Mouse (Mus musculus) neural tube, embryonic 12.5 days (tissue): ENCODE measurements around the gene Krt9. TPM values are rescaled to one million over a fixed set of nuclear protein-coding genes. Genes with fewer than 3 reads are reported as not detected.
"Not testable (repeated sequence)": the region's sequence is repeated elsewhere in the genome, so short reads cannot be mapped to it uniquely, and the experiment has no call there.

ENCODE experiments used
- ATAC-seq: fragments of 200-750 bp; cut with Nextera tagmentation; 2 replicates; pipeline ENCODE4 v1.8.0; 2017; ENCODE audit warnings: low read depth, mild to moderate bottlenecking, moderate TSS enrichment, moderate library complexity; ENCODE audit not compliant: low FRiP score
- H3K27ac ChIP-seq: fragments of 300-500 bp; sonication (generic); 2 replicates; pipeline ENCODE4 v1.5.1; 2016
- H3K27me3 ChIP-seq: fragments of 300-500 bp; sonication (generic); replicated peaks from 2 replicates; pipeline ENCODE4 v1.6.1; 2016; ENCODE audit warnings: mild to moderate bottlenecking
- H3K36me3 ChIP-seq: fragments of 300-500 bp; sonication (generic); 2 replicates; pipeline ENCODE4 v1.6.1; 2016; ENCODE audit warnings: mild to moderate bottlenecking
- H3K4me1 ChIP-seq: fragments of 300-500 bp; sonication (generic); 2 replicates; pipeline ENCODE4 v1.6.1; 2016
- H3K4me2 ChIP-seq: fragments of 300-500 bp; sonication (generic); replicated peaks from 2 replicates; pipeline ENCODE4 v1.6.1; 2016; ENCODE audit warnings: mild to moderate bottlenecking
- H3K4me3 ChIP-seq: fragments of 300-500 bp; sonication (generic); 2 replicates; pipeline ENCODE4 v1.5.1; 2016
- H3K9ac ChIP-seq: fragments of 300-500 bp; sonication (generic); 2 replicates; pipeline ENCODE4 v1.6.1; 2016; ENCODE audit warnings: mild to moderate bottlenecking
- H3K9me3 ChIP-seq: fragments of 300-500 bp; sonication (generic); 2 replicates; pipeline ENCODE4 v1.6.1; 2016; ENCODE audit warnings: mild to moderate bottlenecking
- WGBS: fragments of 180-500 bp; shearing (Covaris S2); methylation state at CpG from one replicate; pipeline ENCODE4 v1.1.7; 2016; 5-methylcytosine and 5-hydroxymethylcytosine counted together
- polyA plus RNA-seq: library from polyadenylated mRNA; unstranded; fragments of >200 nt; fragmentation: Nextera tagmentation; extraction: Ambion mirVana; gene quantifications from 2 replicates; pipeline ENCODE4 v1.2.1, GENCODE M21; 2016

The Krt9 gene
- 0.11 TPM in 1 of 2 replicates, not detected in the other for polyA plus RNA-seq

DNA sequence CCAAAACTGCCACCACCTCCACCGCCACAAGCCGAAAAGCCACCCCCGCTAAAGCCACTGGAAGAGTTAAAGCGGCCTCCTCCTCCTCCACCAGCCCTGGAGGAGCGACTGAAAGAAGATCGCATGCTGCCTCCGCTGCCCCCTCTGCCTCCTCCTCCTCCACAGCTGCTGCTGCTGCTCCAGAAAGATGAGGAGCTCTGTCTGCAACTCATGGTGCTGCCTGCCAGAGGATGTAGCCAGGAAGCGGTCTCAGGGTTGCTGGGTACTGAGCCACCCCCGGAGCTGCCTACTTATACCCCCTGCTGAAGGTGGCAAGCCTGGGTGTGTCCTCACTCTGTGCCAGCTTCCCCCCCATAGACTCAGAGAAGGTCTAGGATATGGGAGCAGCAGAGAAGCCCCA, at the start of gene Krt9:
Gene Krt9, minus strand, starts transcription at position 255 of the 400 bp plus-strand sequence.
- Histone ChIP-seq H3K27me3 (no peaks in the 10 kb centered on the region; the same call in 1 of the 2 replicates), H3K4me2 (peak within 1 kb of the TSS; percentile 17; the same call in 1 of the 2 replicates), H3K4me1 (peaks cover 8% of the 10 kb centered on the region; the same call in 1 of the 2 replicates), H3K36me3 (no peaks in the 10 kb centered on the region), H3K9ac (no peak within 1 kb of the TSS), H3K27ac (no peak within 1 kb of the TSS), H3K4me3 (no peak within 1 kb of the TSS), H3K9me3 (no peaks in the 10 kb centered on the region)
- 47% methylated on average over 9 of the region's 9 CpGs for WGBS
- ATAC-seq = no peak; the same call in 1 of the 2 replicates

- not testable (repeated sequence) for ATAC-seq, H3K4me2 ChIP-seq, H3K9ac ChIP-seq, H3K27me3 ChIP-seq, H3K9me3 ChIP-seq, H3K36me3 ChIP-seq, H3K4me1 ChIP-seq, H3K4me3 ChIP-seq, H3K27ac ChIP-seq
- WGBS = 89% methylated on average over 4 of the region's 4 CpGs
Observed at GRCm38 (mm10) chr11:100240272-100240671, 47.2 kb upstream of the Krt9 start.

GRCm38 (mm10) chr11:100221741-100222140, 28.7 kb upstream of the Krt9 start:
- Histone ChIP-seq H3K4me1 (no peaks in the 10 kb centered on the region), H3K4me2 (no peak overlapping the region), H3K27me3 (no peaks in the 10 kb centered on the region), H3K4me3 (no peak overlapping the region), H3K36me3 (no peaks in the 10 kb centered on the region), H3K9me3 (peaks cover 5% of the 10 kb centered on the region; the same call in 1 of the 2 replicates), H3K27ac (no peak overlapping the region), H3K9ac (no peak overlapping the region)
- WGBS = 32% methylated on average over 8 of the region's 8 CpGs
- no peak for ATAC-seq

DNA sequence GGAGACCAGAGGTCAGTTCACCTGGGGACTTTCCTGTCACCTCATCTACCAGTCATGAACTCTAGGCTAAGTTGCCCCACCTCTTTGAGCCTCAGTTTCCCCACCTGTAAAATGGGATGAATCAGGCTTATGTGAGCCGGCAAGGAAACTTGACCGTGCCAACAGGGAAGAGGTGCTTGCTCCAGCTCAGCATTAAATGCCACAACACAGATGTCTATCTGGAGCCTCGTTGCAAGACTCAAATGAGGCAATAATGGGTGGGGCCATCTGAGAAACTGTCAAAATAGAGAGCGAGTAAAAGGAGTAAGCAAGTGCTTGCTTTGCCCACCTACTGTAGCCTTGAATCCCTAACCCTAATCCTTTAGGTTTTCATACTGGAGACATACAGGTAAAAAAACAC, 26.3 kb upstream of the Krt9 start:
- no peaks in the 10 kb centered on the region for H3K4me1 ChIP-seq
- ATAC-seq = no peak
- no peak overlapping the region for H3K27ac ChIP-seq
- H3K9ac ChIP-seq = no peak overlapping the region
- H3K4me2 ChIP-seq = no peak overlapping the region
- 82% methylated on average over 4 of the region's 4 CpGs for WGBS
- H3K27me3 ChIP-seq = no peaks in the 10 kb centered on the region
- no peaks in the 10 kb centered on the region for H3K36me3 ChIP-seq
- no peaks in the 10 kb centered on the region for H3K9me3 ChIP-seq
- H3K4me3 ChIP-seq = no peak overlapping the region

- Histone ChIP-seq H3K4me1 (no peaks in the 10 kb centered on the region), H3K9ac (no peak overlapping the region), H3K4me2 (no peak overlapping the region), H3K27me3 (no peaks in the 10 kb centered on the region), H3K36me3 (no peaks in the 10 kb centered on the region), H3K27ac (no peak overlapping the region), H3K9me3 (no peaks in the 10 kb centered on the region), H3K4me3 (no peak overlapping the region)
- 62% methylated on average over 6 of the region's 6 CpGs for WGBS
- no peak for ATAC-seq
Observed at GRCm38 (mm10) chr11:100208542-100208941, 15.5 kb upstream of the Krt9 start.

DNA sequence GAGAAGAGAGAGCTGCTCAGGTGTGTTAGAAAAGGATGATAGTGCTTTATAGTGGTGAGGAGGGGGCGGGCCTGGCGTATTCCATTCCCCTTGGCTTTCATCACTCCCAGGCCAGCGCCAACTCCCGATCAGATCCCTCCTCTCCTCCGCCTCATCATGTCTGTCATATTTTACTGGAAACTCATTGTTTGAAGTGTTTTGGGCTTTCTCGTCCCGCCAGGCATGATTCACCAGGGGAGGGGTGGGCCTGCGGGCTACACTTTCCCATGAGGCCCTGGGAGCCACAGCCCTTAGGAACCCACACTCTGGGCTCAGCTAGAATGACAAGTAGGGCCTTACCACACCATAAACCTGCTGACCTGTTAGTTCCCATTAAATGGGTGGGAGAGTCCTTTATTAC, 14.5 kb upstream of the Krt9 start, which contains the start of gene Krt14:
Gene Krt14, minus strand, starts transcription at position 51 of the 400 bp plus-strand sequence.
- 91% methylated on average over 8 of the region's 8 CpGs for WGBS
- Histone ChIP-seq H3K9me3 (no peaks in the 10 kb centered on the region), H3K4me3 (no peak within 1 kb of the TSS), H3K4me2 (no peak within 1 kb of the TSS), H3K36me3 (no peaks in the 10 kb centered on the region), H3K27ac (no peak within 1 kb of the TSS), H3K4me1 (no peaks in the 10 kb centered on the region), H3K9ac (no peak within 1 kb of the TSS), H3K27me3 (no peaks in the 10 kb centered on the region)
- ATAC-seq = no peak

- no peak overlapping the region for H3K9ac ChIP-seq
- no peak overlapping the region for H3K4me3 ChIP-seq
- ATAC-seq = no peak
- no peak overlapping the region for H3K4me2 ChIP-seq
- 26% methylated on average over 6 of the region's 6 CpGs for WGBS
- H3K36me3 ChIP-seq = no peaks in the 10 kb centered on the region
- H3K27ac ChIP-seq = no peak overlapping the region
- H3K9me3 ChIP-seq = no peaks in the 10 kb centered on the region
- H3K4me1 ChIP-seq = no peaks in the 10 kb centered on the region
- no peaks in the 10 kb centered on the region for H3K27me3 ChIP-seq
Observed at GRCm38 (mm10) chr11:100203448-100203847, 10.4 kb upstream of the Krt9 start.

- Histone ChIP-seq H3K27me3 (no peaks in the 10 kb centered on the region), H3K4me3 (no peak overlapping the region), H3K4me2 (no peak overlapping the region), H3K9me3 (no peaks in the 10 kb centered on the region), H3K9ac (no peak overlapping the region), H3K36me3 (no peaks in the 10 kb centered on the region), H3K4me1 (no peaks in the 10 kb centered on the region), H3K27ac (no peak overlapping the region)
- ATAC-seq = no peak
- WGBS = 75% methylated on average over 4 of the region's 4 CpGs
Observed at GRCm38 (mm10) chr11:100202906-100203305, 9.9 kb upstream of the Krt9 start.

DNA sequence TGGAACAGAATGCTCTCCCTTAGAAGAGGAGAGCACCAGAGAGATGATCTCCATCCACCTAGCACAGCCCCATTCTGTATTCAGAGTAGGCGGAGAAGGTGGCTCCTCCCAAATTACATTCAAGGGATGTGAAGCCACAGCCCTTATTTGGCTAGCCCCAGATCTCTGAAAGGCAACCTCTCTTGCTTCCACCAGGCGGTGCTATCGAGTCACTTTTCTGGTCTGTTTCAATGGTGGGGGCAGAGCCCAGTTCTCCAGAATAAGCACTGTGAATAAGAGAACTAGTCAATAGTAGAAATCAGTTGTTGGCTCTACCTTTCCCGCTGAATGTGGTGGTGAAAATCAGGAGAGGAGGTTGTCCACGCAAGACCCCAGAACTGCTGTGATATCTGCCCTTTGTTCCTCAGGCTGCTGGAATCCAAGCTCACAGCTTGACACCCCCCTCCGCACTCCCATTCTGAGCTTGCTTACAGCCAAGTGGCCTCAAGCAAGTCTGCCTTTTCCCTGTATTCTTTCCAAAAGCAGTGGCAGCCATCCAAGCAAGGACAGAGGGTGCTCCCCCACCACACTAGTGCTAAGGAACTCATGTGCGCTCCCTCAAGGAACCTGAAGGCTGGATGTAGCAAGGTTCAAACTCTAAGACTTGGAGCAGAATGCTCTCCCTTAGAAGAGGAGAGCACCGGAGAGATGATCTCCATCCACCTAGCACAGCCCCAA, 7.2 kb upstream of the Krt9 start:
- no peaks in the 10 kb centered on the region for H3K36me3 ChIP-seq
- H3K27me3 ChIP-seq = no peaks in the 10 kb centered on the region
- H3K4me1 ChIP-seq = no peaks in the 10 kb centered on the region
- no peak for ATAC-seq
- H3K9ac ChIP-seq = no peak overlapping the region
- H3K27ac ChIP-seq = no peak overlapping the region
- no peak overlapping the region for H3K4me3 ChIP-seq
- 48% methylated on average over 8 of the region's 8 CpGs for WGBS
- no peaks in the 10 kb centered on the region for H3K9me3 ChIP-seq
- H3K4me2 ChIP-seq = no peak overlapping the region

DNA sequence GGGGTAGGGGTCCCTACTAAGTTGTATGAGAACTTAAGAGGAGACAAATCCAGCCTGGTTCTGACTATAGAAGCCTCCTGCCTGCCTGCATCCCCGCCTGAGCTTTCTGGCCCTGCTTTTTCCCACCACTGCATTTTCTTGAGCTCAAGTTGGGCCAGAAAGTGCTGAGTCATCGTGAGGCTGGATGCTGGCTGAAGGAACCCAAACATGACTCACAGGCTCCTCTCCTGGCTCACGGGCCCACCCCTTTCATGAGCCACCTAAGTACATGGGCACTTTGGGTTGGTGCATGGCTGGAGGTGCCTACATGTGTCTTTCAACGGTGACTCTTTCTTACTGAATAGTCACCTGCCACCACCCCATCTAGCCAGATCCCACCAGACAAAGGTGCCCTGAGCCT, 5.6 kb upstream of the Krt9 start:
- no peaks in the 10 kb centered on the region for H3K4me1 ChIP-seq
- no peak overlapping the region for H3K4me3 ChIP-seq
- ATAC-seq = no peak
- H3K4me2 ChIP-seq = no peak overlapping the region
- no peak overlapping the region for H3K9ac ChIP-seq
- H3K36me3 ChIP-seq = no peaks in the 10 kb centered on the region
- H3K27ac ChIP-seq = no peak overlapping the region
- 86% methylated on average over 4 of the region's 4 CpGs for WGBS
- H3K9me3 ChIP-seq = no peaks in the 10 kb centered on the region
- H3K27me3 ChIP-seq = no peaks in the 10 kb centered on the region

- ATAC-seq = no peak
- Histone ChIP-seq H3K9ac (no peak overlapping the region), H3K4me3 (no peak overlapping the region), H3K36me3 (no peaks in the 10 kb centered on the region), H3K9me3 (no peaks in the 10 kb centered on the region), H3K4me1 (peaks cover 8% of the 10 kb centered on the region; the same call in 1 of the 2 replicates), H3K4me2 (no peak overlapping the region), H3K27me3 (no peaks in the 10 kb centered on the region; the same call in 1 of the 2 replicates), H3K27ac (no peak overlapping the region)
- WGBS = 95% methylated on average over 3 of the region's 3 CpGs
Observed at GRCm38 (mm10) chr11:100191820-100192219, 1.2 kb downstream of the Krt9 start.

DNA sequence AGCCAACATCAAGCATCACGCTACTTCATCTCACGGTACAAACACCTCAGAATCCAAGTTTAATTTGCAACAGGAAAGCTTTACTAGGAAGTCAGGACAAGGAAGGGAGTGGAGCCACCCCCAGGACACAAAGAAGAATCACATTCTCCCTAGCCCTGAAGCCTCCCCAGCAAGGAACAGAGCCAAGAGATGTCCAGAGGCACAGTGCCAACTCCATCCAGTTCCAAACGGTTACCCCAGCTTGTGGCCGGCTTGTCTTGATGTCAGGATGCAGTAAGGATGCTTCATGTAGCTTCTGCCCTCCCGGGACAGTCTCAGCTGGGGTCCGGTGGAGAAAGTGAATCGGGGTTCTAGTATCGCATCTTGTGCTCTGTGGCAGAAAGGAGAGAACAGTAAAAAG, 6.3 kb downstream of the Krt9 start:
- no peaks in the 10 kb centered on the region for H3K4me1 ChIP-seq
- no peaks in the 10 kb centered on the region for H3K9me3 ChIP-seq
- H3K27ac ChIP-seq = no peak overlapping the region
- H3K9ac ChIP-seq = no peak overlapping the region
- no peaks in the 10 kb centered on the region for H3K27me3 ChIP-seq
- WGBS = 88% methylated on average over 8 of the region's 8 CpGs
- H3K4me2 ChIP-seq = no peak overlapping the region
- H3K36me3 ChIP-seq = no peaks in the 10 kb centered on the region
- ATAC-seq = no peak
- H3K4me3 ChIP-seq = no peak overlapping the region

GRCm38 (mm10) chr11:100181725-100182124, 11.3 kb downstream of the Krt9 start:
- Histone ChIP-seq H3K4me3 (no peak overlapping the region), H3K27me3 (no peaks in the 10 kb centered on the region), H3K4me2 (no peak overlapping the region), H3K27ac (no peak overlapping the region), H3K9ac (no peak overlapping the region), H3K36me3 (no peaks in the 10 kb centered on the region), H3K4me1 (no peaks in the 10 kb centered on the region), H3K9me3 (no peaks in the 10 kb centered on the region)
- WGBS = 82% methylated on average over 7 of the region's 7 CpGs
- ATAC-seq = no peak
